Mouse (Mus musculus): Measurements from ENCODE around the gene Treml2. TPM values are rescaled to one million over a fixed set of nuclear protein-coding genes. Genes with fewer than 3 reads are reported as not detected.

Treml2 gene
- 0.06 and 0.11 TPM in 2 replicates for polyA plus RNA-seq (2021; fragmentation: Nextera tagmentation)
- long read RNA-seq, experiment 1, result 0 reads
- long read RNA-seq, experiment 2, result 0 reads

GRCm38 (mm10) chr17:48299203-48299602 lies at the start of gene Treml2:
Treml2 (plus strand) TSS chr17:48299498.

DNA sequence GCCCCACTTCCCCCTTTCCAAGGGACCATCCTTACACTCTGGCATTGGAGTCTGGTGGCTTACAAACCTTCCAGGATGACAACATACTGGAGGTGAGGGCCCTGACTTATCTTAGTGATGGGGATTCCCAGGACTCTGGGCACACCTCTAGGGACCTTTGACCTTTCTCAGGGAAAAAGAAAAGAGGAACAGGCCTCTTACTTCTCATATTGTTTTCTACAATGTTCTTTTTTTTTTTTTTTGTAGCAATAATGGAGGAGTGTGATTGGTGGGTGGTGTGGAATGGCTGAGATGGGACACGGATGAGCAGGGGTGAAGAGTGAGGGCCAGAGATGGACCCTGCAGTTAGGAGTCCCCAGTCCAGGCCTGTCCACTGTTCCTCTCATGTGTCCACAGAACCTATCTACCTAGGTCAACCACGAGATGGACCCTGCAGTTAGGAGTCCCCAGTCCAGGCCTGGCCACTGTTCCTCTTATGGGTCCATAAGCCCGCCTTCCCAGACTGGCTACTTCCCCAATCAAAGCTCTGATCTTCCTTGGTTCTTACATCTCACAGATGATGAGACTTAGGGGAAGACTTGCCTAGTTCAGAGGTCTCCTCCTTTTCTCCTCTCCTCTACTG lies 35.4 kb upstream of the Treml2 start, which contains the start of gene Treml4:
Gene Treml4 (plus strand): TSS at position 555 of the 622 bp plus-strand sequence.

DNA sequence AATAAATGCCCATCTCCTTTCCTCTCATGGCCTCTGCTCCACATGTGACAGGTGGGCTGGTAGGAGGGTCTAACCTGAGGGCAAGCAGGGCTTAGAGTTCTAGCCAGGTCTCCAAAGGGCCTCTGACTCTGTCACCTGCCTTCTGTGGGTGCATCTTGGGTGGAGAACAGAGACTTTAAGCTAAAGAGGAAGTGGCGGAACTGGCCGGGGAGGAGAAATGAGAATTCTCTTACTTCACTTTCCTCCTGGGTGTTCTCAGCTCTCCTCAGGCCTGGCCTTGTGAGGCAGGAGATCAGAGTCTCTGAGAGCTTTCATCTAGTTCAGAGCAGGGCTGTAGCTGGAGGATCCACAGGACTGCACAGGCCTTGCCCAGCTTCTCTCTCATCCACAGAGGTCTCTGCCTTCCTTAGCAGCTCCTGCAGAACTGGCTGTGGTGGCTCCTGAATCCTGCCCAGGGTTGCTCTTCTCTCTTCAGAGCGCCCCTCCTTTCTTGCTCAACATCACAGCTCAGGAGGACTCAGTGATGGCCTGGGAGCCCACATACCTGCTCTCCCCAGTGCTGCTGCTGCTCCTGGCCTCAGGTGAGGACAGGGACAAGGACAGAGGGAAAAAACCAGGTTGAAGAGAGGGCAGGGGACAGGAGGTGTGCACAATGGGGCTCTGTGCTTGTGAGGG lies 16.7 kb downstream of the Treml2 start, which contains the start of gene B430306N03Rik:
Gene B430306N03Rik (plus strand): TSS at position 237 of the 675 bp plus-strand sequence.

DNA sequence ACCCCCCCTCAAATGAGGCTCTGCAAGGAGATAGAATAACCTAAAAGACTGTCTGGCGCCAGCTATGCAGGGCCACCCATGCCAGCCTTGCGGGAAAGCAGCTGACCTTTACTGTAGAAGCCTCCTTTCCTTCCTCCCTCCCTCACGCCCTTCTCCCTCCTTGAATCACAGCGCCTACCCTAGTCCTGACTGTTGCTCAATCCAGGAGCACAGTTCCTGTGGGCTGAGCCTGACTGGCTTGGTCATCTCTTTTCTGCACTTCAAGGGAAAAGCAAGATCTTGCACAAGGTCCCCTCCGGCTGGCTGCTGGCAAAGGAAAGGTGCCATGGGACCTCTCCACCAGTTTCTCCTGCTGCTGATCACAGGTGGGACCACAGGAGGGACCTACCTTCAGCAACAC lies 46.9 kb downstream of the Treml2 start, which contains the start of gene Trem2:
Gene Trem2 (plus strand): TSS at position 171 of the 400 bp plus-strand sequence.

GRCm38 (mm10) chr17:48359616-48360015 lies 60.3 kb downstream of the Treml2 start, which contains the start of gene Treml1:
Treml1 (plus strand) TSS chr17:48359916.

Other genes starting within 250 kb of the Treml2 start
- not detected in 2 replicates for gene 1700067P10Rik, start 210.2 kb upstream of the Treml2 start, polyA plus RNA-seq (2021; fragmentation: Nextera tagmentation)
- not detected in 2 replicates for gene 9830107B12Rik, start 153.2 kb upstream of the Treml2 start, polyA plus RNA-seq (2021; fragmentation: Nextera tagmentation)
- not detected in 2 replicates for gene A530064D06Rik, start 132.2 kb upstream of the Treml2 start, polyA plus RNA-seq (2021; fragmentation: Nextera tagmentation)
- gene Trem1, start 66.7 kb upstream of the Treml2 start, polyA plus RNA-seq (2021; fragmentation: Nextera tagmentation), result not detected in 2 replicates
- gene Trem3, start 51.7 kb upstream of the Treml2 start, polyA plus RNA-seq (2021; fragmentation: Nextera tagmentation), result 0.62 TPM in 1 of 2 replicates, not detected in the other
- not detected in 2 replicates for gene Treml4, start 35.2 kb upstream of the Treml2 start, polyA plus RNA-seq (2021; fragmentation: Nextera tagmentation)
- gene B430306N03Rik, start 16.6 kb downstream of the Treml2 start, polyA plus RNA-seq (2021; fragmentation: Nextera tagmentation), result 0.08 TPM in 1 of 2 replicates, not detected in the other
- 42.6 and 42.7 TPM in 2 replicates for gene Trem2, start 46.9 kb downstream of the Treml2 start, polyA plus RNA-seq (2021; fragmentation: Nextera tagmentation)
- gene Treml1, start 60.4 kb downstream of the Treml2 start, polyA plus RNA-seq (2021; fragmentation: Nextera tagmentation), result 0.11 TPM in 1 of 2 replicates, not detected in the other
- 1.3 and 1.8 TPM in 2 replicates for gene Nfya, start 110.4 kb downstream of the Treml2 start, polyA plus RNA-seq (2021; fragmentation: Nextera tagmentation)
- gene Oard1, start 110.5 kb downstream of the Treml2 start, polyA plus RNA-seq (2021; fragmentation: Nextera tagmentation), result 29.2 and 31.2 TPM in 2 replicates
- 0.26 and 0.38 TPM in 2 replicates for gene Apobec2, start 133.4 kb downstream of the Treml2 start, polyA plus RNA-seq (2021; fragmentation: Nextera tagmentation)
- gene Tspo2, start 152.0 kb downstream of the Treml2 start, polyA plus RNA-seq (2021; fragmentation: Nextera tagmentation), result not detected in 2 replicates
- gene Unc5cl, start 155.4 kb downstream of the Treml2 start, polyA plus RNA-seq (2021; fragmentation: Nextera tagmentation), result 0.26 and 0.46 TPM in 2 replicates